Mouse (Mus musculus) ES-Bruce4 (cell line): ENCODE measurements at regions not wholly inside any gene's neighbourhood (a gene's known extent, or its start where the extent isn't known, plus 50 kb on each side); places are given as distances from the start of the nearest gene placed in this dataset.

ENCODE experiments used
- CTCF ChIP-seq: IDR thresholded peaks from one replicate; pipeline ENCODE4 v1.8.1; 2011; ENCODE audit warnings: low read depth, low read length
- EP300 ChIP-seq: IDR thresholded peaks from 2 replicates; pipeline ENCODE4 v1.6.1; 2011; ENCODE audit warnings: low read depth, low read length; ENCODE audit not compliant: insufficient read depth
- POLR2A ChIP-seq: IDR thresholded peaks from one replicate; pipeline ENCODE4 v1.8.1; 2011; ENCODE audit warnings: low read length; ENCODE audit not compliant: insufficient read depth

GRCm38 (mm10) chr19:15836956-15837714, 110.0 kb downstream of the Psat1 start:
- TF ChIP-seq CTCF (no peak), POLR2A (no peak), EP300 (no peak)
